Mouse (Mus musculus): Measurements from ENCODE around the gene Ssu2.
A peak's percentile ranks its signal among the peaks of the same experiment; 100 is the strongest.

The Ssu2 gene

GRCm38 (mm10) chr6:112387947-112388346, at the start of gene Ssu2:
Gene Ssu2, minus strand, starts transcription at chr6:112388023.
- DNase-seq (ENCODE audit: low spot score in 2 of 2), result no peak

- no peak for DNase-seq (ENCODE audit: low spot score in 2 of 2)
Measured at GRCm38 (mm10) chr6:112426018-112426732, 38.4 kb upstream of the Ssu2 start.

- no peak for DNase-seq (ENCODE audit: low spot score in 2 of 2)
Measured at GRCm38 (mm10) chr6:112423746-112424501, 36.1 kb upstream of the Ssu2 start.

GRCm38 (mm10) chr6:112420883-112421282, 33.1 kb upstream of the Ssu2 start:
- no peak for DNase-seq (ENCODE audit: low spot score in 2 of 2)

- DNase-seq (ENCODE audit: low spot score in 2 of 2), result no peak
Measured at GRCm38 (mm10) chr6:112419333-112419732, 31.5 kb upstream of the Ssu2 start.

- no peak for DNase-seq (ENCODE audit: low spot score in 2 of 2)
Measured at GRCm38 (mm10) chr6:112404111-112404510, 16.3 kb upstream of the Ssu2 start.

- DNase-seq (ENCODE audit: low spot score in 2 of 2), result no peak
Measured at GRCm38 (mm10) chr6:112401953-112402683, 14.3 kb upstream of the Ssu2 start.

GRCm38 (mm10) chr6:112397351-112397750, 9.5 kb upstream of the Ssu2 start:
- DNase-seq (ENCODE audit: low spot score in 2 of 2), result no peak

- no peak for DNase-seq (ENCODE audit: low spot score in 2 of 2)
Measured at GRCm38 (mm10) chr6:112396352-112396751, 8.5 kb upstream of the Ssu2 start.

GRCm38 (mm10) chr6:112388385-112388784, 562 bp upstream of the Ssu2 start:
- no peak for DNase-seq (ENCODE audit: low spot score in 2 of 2)

GRCm38 (mm10) chr6:112386260-112386659, 1.6 kb downstream of the Ssu2 start:
- no peak for DNase-seq (ENCODE audit: low spot score in 2 of 2)

GRCm38 (mm10) chr6:112382990-112383685, 4.7 kb downstream of the Ssu2 start:
- no peak for DNase-seq (ENCODE audit: low spot score in 2 of 2)

- no peak for DNase-seq (ENCODE audit: low spot score in 2 of 2)
Measured at GRCm38 (mm10) chr6:112379054-112379453, 8.8 kb downstream of the Ssu2 start.

- no peak for DNase-seq (ENCODE audit: low spot score in 2 of 2)
Measured at GRCm38 (mm10) chr6:112375661-112376392, 12.0 kb downstream of the Ssu2 start.

GRCm38 (mm10) chr6:112373886-112374585, 13.8 kb downstream of the Ssu2 start:
- DNase-seq (ENCODE audit: low spot score in 2 of 2), result peak in 1 of 2 experiments; percentile 44

GRCm38 (mm10) chr6:112365294-112365693, 22.5 kb downstream of the Ssu2 start:
- DNase-seq (ENCODE audit: low spot score in 2 of 2), result no peak

GRCm38 (mm10) chr6:112364581-112364980, 23.2 kb downstream of the Ssu2 start:
- peak in 1 of 2 experiments; percentile 47 for DNase-seq (ENCODE audit: low spot score in 2 of 2)

- peak in 1 of 2 experiments; percentile 44 for DNase-seq (ENCODE audit: low spot score in 2 of 2)
Measured at GRCm38 (mm10) chr6:112362349-112362958, 25.4 kb downstream of the Ssu2 start.

GRCm38 (mm10) chr6:112360676-112361075, 27.1 kb downstream of the Ssu2 start:
- DNase-seq (ENCODE audit: low spot score in 2 of 2), result no peak

- DNase-seq (ENCODE audit: low spot score in 2 of 2), result no peak
Measured at GRCm38 (mm10) chr6:112359341-112359740, 28.5 kb downstream of the Ssu2 start.
